Mouse (Mus musculus): ENCODE results near the gene Maco1. TPM values are rescaled to one million over a fixed set of nuclear protein-coding genes. Genes with fewer than 3 reads are reported as not detected.
"Not testable (repeated sequence)": the region's sequence is repeated elsewhere in the genome, so short reads cannot be mapped to it uniquely, and the experiment has no call there.

Gene Maco1
- polyA plus RNA-seq, 1 experiment from 2014 or later, result 67.5 TPM

GRCm38 (mm10) chr4:134840231-134840630 lies 12.9 kb downstream of the Maco1 start:
- WGBS, result 85% methylated on average over 1 of the region's 1 CpGs
- Histone ChIP-seq H3K27ac (no peak overlapping the region), H3K27me3 (no peaks in the 10 kb centered on the region), H3K36me3 (peaks cover 20% of the 10 kb centered on the region; the same call in 1 of the 2 replicates), H3K4me1 (no peaks in the 10 kb centered on the region), H3K9ac (no peak overlapping the region), H3K4me2 (no peak overlapping the region), H3K9me3 (no peaks in the 10 kb centered on the region), H3K4me3 (no peak overlapping the region)
- ATAC-seq (ENCODE audit: insufficient number of reproducible peaks, insufficient read depth, low FRiP score, low TSS enrichment, low read depth), result no peak

- H3K36me3 ChIP-seq, result peaks cover 21% of the 10 kb centered on the region; the same call in 1 of the 2 replicates
- H3K4me2 ChIP-seq; H3K27ac ChIP-seq; H3K9ac ChIP-seq; H3K4me1 ChIP-seq; ATAC-seq (ENCODE audit: insufficient number of reproducible peaks, insufficient read depth, low FRiP score, low TSS enrichment, low read depth); H3K9me3 ChIP-seq; H3K27me3 ChIP-seq; H3K4me3 ChIP-seq: not testable (repeated sequence)
- WGBS, result 84% methylated on average over 3 of the region's 3 CpGs
Measured at GRCm38 (mm10) chr4:134838706-134839105, 14.4 kb downstream of the Maco1 start.

- WGBS, result 90% methylated on average over 1 of the region's 1 CpGs
- Histone ChIP-seq H3K4me1 (no peaks in the 10 kb centered on the region), H3K9ac (no peak overlapping the region), H3K27me3 (no peaks in the 10 kb centered on the region), H3K27ac (no peak overlapping the region), H3K4me2 (no peak overlapping the region), H3K36me3 (peaks cover 19% of the 10 kb centered on the region), H3K4me3 (no peak overlapping the region), H3K9me3 (no peaks in the 10 kb centered on the region)
- ATAC-seq (ENCODE audit: insufficient number of reproducible peaks, insufficient read depth, low FRiP score, low TSS enrichment, low read depth), result no peak
Measured at GRCm38 (mm10) chr4:134838221-134838620, 14.9 kb downstream of the Maco1 start.

- no peak overlapping the region for H3K27ac ChIP-seq
- no peak overlapping the region for H3K4me3 ChIP-seq
- H3K4me2 ChIP-seq, result no peak overlapping the region
- peaks cover 40% of the 10 kb centered on the region for H3K36me3 ChIP-seq
- no peaks in the 10 kb centered on the region for H3K4me1 ChIP-seq
- no peak overlapping the region for H3K9ac ChIP-seq
- ATAC-seq (ENCODE audit: insufficient number of reproducible peaks, insufficient read depth, low FRiP score, low TSS enrichment, low read depth), result no peak
- H3K27me3 ChIP-seq, result no peaks in the 10 kb centered on the region
- WGBS, result 88% methylated on average over 4 of the region's 4 CpGs
- H3K9me3 ChIP-seq, result no peaks in the 10 kb centered on the region
Measured at GRCm38 (mm10) chr4:134835486-134835885, 17.7 kb downstream of the Maco1 start.

- Histone ChIP-seq H3K27me3 (no peaks in the 10 kb centered on the region), H3K27ac (no peak overlapping the region), H3K36me3 (peaks cover 65% of the 10 kb centered on the region), H3K4me2 (no peak overlapping the region), H3K4me3 (no peak overlapping the region), H3K4me1 (no peaks in the 10 kb centered on the region), H3K9ac (no peak overlapping the region), H3K9me3 (no peaks in the 10 kb centered on the region)
- WGBS, result 86% methylated on average over 3 of the region's 3 CpGs
- ATAC-seq (ENCODE audit: insufficient number of reproducible peaks, insufficient read depth, low FRiP score, low TSS enrichment, low read depth), result no peak
Measured at GRCm38 (mm10) chr4:134831934-134832333, 21.2 kb downstream of the Maco1 start.

GRCm38 (mm10) chr4:134827806-134828205 lies 25.3 kb downstream of the Maco1 start:
- Histone ChIP-seq H3K4me1 (peaks cover 7% of the 10 kb centered on the region; the same call in 1 of the 2 replicates), H3K27me3 (no peaks in the 10 kb centered on the region), H3K4me3 (no peak overlapping the region), H3K9ac (no peak overlapping the region), H3K4me2 (no peak overlapping the region), H3K27ac (no peak overlapping the region), H3K36me3 (peaks cover 70% of the 10 kb centered on the region), H3K9me3 (no peaks in the 10 kb centered on the region)
- no peak for ATAC-seq (ENCODE audit: insufficient number of reproducible peaks, insufficient read depth, low FRiP score, low TSS enrichment, low read depth)
- 93% methylated on average over 11 of the region's 11 CpGs for WGBS

DNA sequence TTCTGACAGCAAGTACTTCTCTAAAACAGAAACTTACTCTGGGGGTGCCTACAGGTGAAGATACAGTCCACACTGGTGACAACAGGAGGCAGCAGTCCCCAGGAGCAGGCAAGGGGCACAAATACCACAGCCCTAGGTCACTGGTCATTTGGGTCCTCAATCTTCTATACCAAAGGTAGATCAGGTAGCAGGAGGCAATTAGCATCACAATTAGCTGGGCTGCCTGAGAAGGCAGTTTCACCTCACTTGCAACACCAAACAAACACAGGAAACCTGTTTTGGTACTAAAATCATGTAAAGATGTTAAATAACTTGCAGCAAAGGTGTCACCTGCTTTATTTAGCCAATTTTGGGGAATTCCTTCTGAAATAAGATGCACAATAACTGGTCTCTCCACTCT lies 26.8 kb downstream of the Maco1 start:
- peaks cover 59% of the 10 kb centered on the region for H3K36me3 ChIP-seq
- ATAC-seq (ENCODE audit: insufficient number of reproducible peaks, insufficient read depth, low FRiP score, low TSS enrichment, low read depth), result no peak

GRCm38 (mm10) chr4:134825864-134826263 lies 27.3 kb downstream of the Maco1 start:
- H3K27me3 ChIP-seq; H3K27ac ChIP-seq; H3K9ac ChIP-seq; ATAC-seq (ENCODE audit: insufficient number of reproducible peaks, insufficient read depth, low FRiP score, low TSS enrichment, low read depth); H3K9me3 ChIP-seq; H3K4me3 ChIP-seq; H3K4me2 ChIP-seq: not testable (repeated sequence)
- Histone ChIP-seq H3K4me1 (peaks cover 12% of the 10 kb centered on the region), H3K36me3 (peaks cover 55% of the 10 kb centered on the region)
- 97% methylated on average over 11 of the region's 11 CpGs for WGBS

More for the DNA sequence above, 26.8 kb downstream of the Maco1 start:
- no peaks in the 10 kb centered on the region for H3K27me3 ChIP-seq
- H3K4me3 ChIP-seq, result no peak overlapping the region
- H3K9ac ChIP-seq, result no peak overlapping the region
- H3K4me2 ChIP-seq, result no peak overlapping the region
- no peaks in the 10 kb centered on the region for H3K9me3 ChIP-seq
- peaks cover 12% of the 10 kb centered on the region for H3K4me1 ChIP-seq
- H3K27ac ChIP-seq, result no peak overlapping the region

GRCm38 (mm10) chr4:134823560-134823959 lies 29.6 kb downstream of the Maco1 start:
- peaks cover 41% of the 10 kb centered on the region for H3K36me3 ChIP-seq
- 0 out of 2 replicates have a peak overlapping the region, but pooled peaks have one; percentile 16 for H3K27ac ChIP-seq

GRCm38 (mm10) chr4:134821061-134821460 lies 32.1 kb downstream of the Maco1 start:
- H3K27ac ChIP-seq, result no peak overlapping the region
- H3K4me1 ChIP-seq, result peaks cover 12% of the 10 kb centered on the region
- H3K4me2 ChIP-seq, result no peak overlapping the region
- no peak overlapping the region for H3K9ac ChIP-seq
- ATAC-seq (ENCODE audit: insufficient number of reproducible peaks, insufficient read depth, low FRiP score, low TSS enrichment, low read depth), result no peak
- WGBS, result 72% methylated on average over 1 of the region's 1 CpGs
- no peaks in the 10 kb centered on the region for H3K9me3 ChIP-seq
- no peak overlapping the region for H3K4me3 ChIP-seq
- no peaks in the 10 kb centered on the region for H3K27me3 ChIP-seq
- peaks cover 24% of the 10 kb centered on the region for H3K36me3 ChIP-seq

More at GRCm38 (mm10) chr4:134823560-134823959, 29.6 kb downstream of the Maco1 start:
- H3K27me3 ChIP-seq, result no peaks in the 10 kb centered on the region
- H3K4me3 ChIP-seq, result no peak overlapping the region
- no peak overlapping the region for H3K4me2 ChIP-seq
- 64% methylated on average over 2 of the region's 2 CpGs for WGBS
- no peak overlapping the region for H3K9ac ChIP-seq
- peaks cover 12% of the 10 kb centered on the region for H3K4me1 ChIP-seq
- no peaks in the 10 kb centered on the region for H3K9me3 ChIP-seq
- ATAC-seq (ENCODE audit: insufficient number of reproducible peaks, insufficient read depth, low FRiP score, low TSS enrichment, low read depth), result no peak

DNA sequence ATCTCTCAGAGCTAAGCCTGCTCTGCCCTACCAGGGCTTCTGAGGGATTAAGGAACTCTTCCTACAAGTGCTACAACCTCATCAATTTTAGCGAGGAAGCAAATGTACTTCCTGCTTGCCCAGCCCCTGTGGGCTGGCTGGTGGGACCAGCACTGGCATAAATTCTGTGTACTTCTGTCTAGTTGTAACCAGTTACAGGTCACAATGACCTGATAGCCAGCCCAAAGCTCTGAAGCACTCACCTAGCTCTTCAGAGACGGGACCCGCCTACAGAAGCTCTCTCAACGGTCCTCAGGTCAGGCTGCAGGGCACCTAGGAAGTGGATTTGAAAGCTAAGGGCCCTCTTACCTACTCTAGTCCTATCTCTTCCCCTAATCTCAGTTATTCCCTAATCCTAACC lies 35.4 kb downstream of the Maco1 start:
- Histone ChIP-seq H3K4me2 (no peak overlapping the region), H3K4me3 (no peak overlapping the region), H3K9me3 (no peaks in the 10 kb centered on the region), H3K27ac (no peak overlapping the region), H3K27me3 (no peaks in the 10 kb centered on the region), H3K4me1 (peaks cover 5% of the 10 kb centered on the region; the same call in 1 of the 2 replicates), H3K36me3 (peaks cover 24% of the 10 kb centered on the region), H3K9ac (no peak overlapping the region)
- WGBS, result 84% methylated on average over 4 of the region's 4 CpGs
- ATAC-seq (ENCODE audit: insufficient number of reproducible peaks, insufficient read depth, low FRiP score, low TSS enrichment, low read depth), result no peak

DNA sequence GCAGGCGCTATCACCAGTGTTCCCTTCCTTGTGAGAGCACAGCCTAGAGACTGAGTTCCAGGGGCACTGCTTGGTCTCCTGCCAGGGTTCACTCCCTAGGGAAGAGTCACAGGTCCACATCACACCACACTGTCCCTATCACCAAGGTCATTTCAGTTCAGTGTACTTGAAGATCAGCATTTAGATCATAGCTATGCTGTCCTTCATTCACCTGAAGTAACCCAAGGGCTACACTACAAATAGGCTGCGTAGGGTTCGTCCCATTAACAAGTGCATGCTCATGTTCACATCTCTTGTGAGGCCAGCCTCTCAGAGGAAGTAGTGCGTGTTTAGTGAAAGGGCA lies 38.9 kb downstream of the Maco1 start:
- Histone ChIP-seq H3K27ac (no peak overlapping the region), H3K9me3 (no peaks in the 10 kb centered on the region), H3K4me1 (no peaks in the 10 kb centered on the region), H3K9ac (no peak overlapping the region), H3K36me3 (peaks cover 59% of the 10 kb centered on the region), H3K4me3 (no peak overlapping the region), H3K4me2 (no peak overlapping the region), H3K27me3 (no peaks in the 10 kb centered on the region)
- 88% methylated on average over 4 of the region's 4 CpGs for WGBS
- ATAC-seq (ENCODE audit: insufficient number of reproducible peaks, insufficient read depth, low FRiP score, low TSS enrichment, low read depth), result no peak
